Mouse (Mus musculus): ENCODE measurements around the gene St8sia6.
A peak's percentile ranks its signal among the peaks of the same experiment; 100 is the strongest.

Gene St8sia6

DNA sequence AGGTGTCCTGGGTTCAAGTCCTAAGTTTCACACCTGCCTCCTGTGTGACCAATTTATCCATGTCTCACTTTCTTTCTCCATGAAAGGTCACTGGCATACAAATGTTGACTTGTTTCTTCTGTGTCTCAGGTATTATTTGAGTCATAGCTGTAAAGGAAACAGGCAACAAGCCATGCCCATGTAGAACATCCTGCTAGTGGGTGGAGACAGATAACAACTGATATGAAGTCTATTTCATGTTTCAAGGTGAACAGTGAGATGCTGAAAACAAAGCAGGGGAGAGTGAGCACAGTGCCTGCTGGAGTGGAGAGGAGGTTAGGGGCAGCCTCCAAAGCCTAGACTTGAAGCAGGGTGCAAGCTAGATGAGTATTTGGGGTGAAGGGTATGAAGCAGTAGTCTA, 33.5 kb downstream of the St8sia6 start:
- DNase-seq (ENCODE audit: low spot score in 2 of 2): no peak

DNA sequence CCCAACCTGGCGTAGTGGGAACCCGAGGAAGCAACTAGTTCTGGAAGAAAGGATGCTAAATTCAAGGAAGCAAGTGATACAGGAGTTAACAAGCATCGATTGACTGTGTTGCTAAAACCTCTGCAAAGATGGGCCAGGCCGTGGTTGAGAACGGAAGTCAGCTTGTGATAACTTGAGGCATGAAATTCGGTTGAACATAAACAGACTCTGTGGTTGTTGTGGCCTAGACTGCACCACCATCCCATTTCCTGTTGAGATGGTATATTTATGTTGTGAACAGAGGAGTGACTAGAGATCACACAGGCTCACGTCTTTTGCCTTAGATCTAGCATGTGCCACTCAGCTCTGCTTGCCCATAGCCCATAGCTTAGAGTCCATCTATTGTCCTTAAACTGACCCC, 36.5 kb downstream of the St8sia6 start:
- no peak for DNase-seq (ENCODE audit: low spot score in 2 of 2)

DNA sequence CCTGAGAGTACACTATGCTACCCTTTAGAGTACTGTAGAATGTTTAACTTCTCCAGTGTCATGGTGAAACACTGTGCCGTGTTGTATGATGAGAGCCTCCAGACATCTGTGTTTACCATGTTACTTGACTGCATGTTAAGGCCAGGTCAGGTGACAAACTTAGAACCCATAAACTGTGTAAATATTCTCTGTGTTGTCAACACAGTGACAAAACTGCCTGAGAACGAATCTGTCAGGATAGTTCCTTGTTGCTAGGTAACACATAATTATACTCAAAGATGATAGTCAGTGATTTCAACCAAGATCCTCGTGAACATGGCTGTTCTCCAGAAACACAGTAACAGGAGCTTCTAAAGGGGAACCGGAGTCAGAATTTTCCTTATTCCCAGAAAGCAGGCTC, 38.1 kb downstream of the St8sia6 start:
- no peak for DNase-seq (ENCODE audit: low spot score in 2 of 2)

DNA sequence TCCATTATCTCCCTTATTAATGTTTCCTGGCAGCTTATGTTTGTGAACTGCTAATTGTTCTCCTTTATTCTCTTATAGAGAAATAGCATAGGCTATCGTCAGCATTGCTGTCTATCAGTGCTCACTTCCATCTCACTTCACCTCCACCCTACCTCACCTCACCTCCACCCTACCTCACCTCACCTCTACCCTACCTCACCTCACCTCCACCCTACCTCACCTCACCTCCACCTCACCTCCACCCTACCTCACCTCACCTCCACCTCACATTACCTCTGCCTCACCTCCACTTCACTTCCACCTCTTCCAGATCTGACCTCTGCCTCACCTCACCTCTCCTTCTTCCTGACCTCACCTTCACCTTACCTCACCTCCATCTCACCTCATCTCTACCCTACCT, 42.2 kb downstream of the St8sia6 start:
- no peak for DNase-seq (ENCODE audit: low spot score in 2 of 2)

DNA sequence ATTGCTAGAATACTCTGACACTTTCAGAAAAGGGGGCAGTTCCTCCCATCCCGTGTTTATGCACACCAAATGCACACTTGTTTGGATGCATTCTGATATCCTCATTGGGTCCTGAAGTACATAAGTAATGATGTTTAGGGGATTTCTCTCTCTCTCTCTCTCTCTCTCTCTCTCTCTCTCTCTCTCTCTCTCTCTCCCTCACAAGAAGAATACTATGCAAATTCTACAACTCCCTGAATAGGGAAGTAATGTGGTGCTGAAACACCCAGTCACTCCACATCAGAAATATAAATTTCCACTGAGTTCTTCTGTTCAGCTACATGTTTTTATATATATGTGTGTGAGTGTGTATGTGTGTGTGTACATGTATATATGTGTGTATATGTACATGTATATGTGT, 43.1 kb downstream of the St8sia6 start:
- DNase-seq (ENCODE audit: low spot score in 2 of 2): no peak

DNA sequence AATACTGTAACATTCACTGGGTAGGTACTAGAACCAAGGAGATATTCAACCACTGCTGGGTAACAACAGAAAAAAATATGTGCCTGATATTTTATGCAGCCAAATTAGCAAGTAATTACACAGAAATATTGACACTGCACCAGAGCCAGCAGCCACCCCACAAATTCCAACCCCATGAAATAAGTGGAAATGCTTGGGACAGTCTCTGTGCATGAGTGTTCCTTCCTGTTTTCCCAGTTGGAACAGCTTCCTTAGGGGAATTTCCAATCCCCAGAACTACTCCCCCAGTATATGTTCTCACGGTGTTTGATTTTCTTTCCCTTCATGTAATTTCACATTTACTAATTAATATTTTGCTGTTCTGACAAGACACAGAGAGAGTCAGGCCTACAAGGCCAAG, 43.8 kb downstream of the St8sia6 start:
- DNase-seq (ENCODE audit: low spot score in 2 of 2): no peak

DNA sequence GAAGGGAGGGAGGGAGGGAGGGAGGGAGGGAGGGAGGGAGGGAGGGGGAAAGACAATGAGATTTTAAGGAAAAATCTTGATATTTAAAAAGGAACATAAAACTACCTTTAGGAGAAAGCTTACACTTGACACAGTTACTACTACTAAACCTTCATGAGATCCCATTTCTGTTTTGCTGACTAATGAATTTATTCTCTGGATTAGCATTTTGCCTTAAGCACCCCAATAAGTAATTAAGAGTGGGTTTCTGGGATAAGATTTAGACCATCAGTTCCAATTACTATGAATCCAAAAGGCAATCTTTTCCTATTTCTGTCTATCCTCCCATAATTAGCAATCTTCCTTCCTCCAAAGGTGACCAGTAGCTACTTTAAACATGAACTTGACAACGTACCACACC, 44.7 kb downstream of the St8sia6 start:
- DNase-seq (ENCODE audit: low spot score in 2 of 2): no peak

DNA sequence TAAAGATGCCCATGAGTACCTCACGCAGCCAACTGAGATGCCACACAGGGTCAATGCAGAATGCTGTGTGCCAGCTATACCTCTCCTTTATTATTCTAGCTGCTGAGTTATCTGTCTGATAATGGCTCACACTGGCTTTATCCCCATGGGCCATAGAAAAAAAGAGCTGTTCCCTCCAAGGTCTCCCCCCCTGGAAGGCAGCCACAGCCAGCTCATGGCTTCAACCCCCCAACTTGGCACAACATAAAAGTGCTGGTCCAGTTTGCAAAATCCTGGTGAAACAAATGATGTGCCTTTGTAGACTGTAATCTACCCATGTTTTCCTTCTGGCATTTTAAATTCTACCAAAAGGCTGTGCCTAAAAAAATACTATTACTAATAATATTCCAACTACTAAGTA, 46.3 kb downstream of the St8sia6 start:
- DNase-seq (ENCODE audit: low spot score in 2 of 2): no peak

DNA sequence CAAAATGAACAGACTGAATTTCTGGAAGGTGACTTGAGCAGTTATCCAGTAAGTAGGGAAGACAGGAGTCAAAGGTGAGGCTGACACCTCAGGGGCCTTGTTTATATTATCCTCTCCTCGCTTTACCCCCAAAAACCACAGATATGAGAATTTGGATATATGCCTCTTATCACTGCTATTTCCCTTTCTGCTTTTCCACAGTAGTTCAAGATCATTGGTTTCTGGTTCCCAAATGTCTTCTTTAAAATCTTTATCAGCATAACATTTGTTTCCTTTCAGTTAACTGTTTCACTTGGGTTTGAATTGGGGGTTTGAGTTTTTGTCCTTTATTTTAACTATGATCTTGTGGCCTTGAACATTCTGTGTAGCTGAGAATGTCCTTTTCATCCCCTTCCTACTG, 47.8 kb downstream of the St8sia6 start:
- DNase-seq (ENCODE audit: low spot score in 2 of 2): no peak

DNA sequence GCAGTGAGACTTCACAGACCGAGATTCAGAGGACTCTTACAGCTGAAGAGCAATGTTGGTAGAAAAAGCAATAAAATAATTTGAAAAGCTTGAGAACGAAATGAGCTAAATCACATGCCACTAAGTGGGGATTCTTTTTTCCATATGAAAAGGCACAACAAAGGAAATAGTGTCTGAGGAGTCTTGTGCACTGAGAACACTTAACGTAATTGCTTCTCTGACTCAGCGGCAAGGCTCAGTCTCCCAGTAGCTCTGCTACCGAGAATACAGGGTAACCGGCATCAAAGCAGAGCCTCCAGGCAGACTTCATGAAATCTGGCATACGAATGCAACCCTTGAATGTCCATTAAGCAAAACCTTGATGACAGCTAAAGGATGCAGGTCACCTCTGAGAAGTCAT, 55.2 kb downstream of the St8sia6 start:
- no peak for DNase-seq (ENCODE audit: low spot score in 2 of 2)

DNA sequence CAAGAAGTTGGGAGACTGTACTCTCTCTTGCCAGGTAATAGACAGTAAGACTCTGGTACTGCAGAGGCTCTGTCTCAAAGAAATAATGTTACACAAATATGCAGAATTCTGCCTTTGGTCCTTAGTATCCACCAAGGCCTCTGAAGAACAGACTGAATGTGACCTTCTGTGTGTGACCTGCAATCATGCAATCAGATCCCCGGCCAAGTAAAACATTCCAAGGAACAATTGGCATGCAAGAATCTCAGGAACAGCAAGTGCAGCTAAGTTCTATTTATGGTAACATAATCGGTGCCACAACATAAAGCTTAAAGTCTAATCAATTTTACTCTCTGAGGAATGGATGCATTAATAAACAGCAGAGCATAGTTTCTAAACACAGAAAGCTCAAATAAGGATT, 66.0 kb downstream of the St8sia6 start:
- no peak for DNase-seq (ENCODE audit: low spot score in 2 of 2)

DNA sequence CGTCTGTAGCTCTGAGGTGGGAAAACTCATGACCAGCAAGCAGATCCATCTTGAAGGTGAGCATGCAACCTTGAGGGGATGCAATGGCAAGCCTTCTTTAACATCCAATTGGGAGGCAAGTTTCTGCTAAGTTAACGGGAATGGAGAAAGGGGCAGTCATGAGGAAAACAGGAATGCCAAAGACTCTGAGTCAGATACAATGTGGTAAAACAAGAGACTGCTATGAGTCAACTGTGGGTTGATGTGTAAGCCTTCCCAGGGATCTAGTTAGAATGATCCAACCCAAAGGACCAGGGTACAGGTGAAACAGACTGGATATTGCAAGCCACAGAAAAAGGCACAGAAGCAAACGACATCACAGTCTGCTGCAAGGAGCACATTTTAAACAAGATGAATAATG, 68.3 kb downstream of the St8sia6 start:
- DNase-seq (ENCODE audit: low spot score in 2 of 2): no peak

DNA sequence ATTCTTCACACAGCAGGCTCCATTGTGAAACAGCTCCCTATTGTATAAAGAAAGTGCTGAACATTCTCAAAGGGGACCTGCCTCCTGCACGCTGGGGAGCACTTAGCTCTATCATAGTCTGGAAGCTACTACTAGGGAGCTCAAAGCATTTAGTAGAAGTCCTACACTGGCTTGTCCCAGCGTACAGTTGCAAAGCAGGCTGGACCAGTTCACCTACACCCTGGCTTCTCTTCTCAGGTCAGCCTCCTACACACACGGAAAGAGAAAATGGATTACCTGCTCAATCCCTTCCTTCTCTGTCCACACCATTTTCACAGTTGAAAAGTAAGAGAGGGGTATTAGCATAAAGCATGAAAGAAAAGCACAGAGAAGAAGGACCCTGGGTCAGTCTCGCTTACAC, 71.6 kb downstream of the St8sia6 start:
- no peak for DNase-seq (ENCODE audit: low spot score in 2 of 2)

DNA sequence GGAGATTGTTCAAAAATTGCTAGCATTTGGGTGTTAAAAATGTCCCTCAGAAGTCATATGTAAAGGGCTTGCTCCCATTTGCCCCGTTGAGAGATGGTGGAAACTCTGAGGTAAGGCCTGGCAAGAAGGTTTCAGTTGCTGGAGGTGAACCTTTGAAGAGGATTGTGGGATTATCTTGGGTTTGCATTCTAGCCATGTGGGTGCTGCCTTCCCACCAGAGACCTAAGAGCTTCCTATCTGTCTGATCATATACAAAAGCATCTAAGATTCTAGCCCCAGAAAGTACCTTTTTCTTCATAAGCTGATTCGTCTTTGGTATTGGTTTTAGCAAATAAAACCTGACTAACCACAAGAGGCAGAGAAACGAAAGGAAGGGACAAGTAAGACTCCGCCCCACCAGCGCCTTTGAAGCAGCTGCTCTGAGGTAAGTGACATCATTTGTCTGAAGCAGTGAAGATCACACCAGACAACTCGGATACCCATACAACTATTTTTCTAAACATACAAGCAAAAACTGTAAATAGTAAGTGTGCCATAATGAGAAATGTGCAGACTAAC, 75.2 kb downstream of the St8sia6 start:
- no peak for DNase-seq (ENCODE audit: low spot score in 2 of 2)

DNA sequence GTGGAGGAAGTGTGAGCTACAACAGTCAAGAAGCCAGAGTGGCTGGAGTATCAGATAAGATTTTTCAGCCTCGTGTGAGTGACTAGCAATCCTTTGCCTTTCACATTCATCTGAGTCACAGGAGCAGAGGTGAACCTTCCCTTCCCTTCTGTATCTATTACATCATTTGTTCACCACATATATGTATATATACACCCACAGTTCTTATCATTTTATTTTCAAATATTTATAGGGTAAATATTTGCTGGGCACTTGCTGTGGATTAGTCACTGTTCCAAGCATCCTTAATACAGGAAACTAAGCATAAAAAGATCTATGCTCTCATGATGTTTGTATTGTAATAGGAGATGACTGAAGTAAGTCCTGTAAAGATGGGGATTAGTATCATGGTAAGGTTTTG, 85.1 kb downstream of the St8sia6 start:
- DNase-seq (ENCODE audit: low spot score in 2 of 2): no peak

DNA sequence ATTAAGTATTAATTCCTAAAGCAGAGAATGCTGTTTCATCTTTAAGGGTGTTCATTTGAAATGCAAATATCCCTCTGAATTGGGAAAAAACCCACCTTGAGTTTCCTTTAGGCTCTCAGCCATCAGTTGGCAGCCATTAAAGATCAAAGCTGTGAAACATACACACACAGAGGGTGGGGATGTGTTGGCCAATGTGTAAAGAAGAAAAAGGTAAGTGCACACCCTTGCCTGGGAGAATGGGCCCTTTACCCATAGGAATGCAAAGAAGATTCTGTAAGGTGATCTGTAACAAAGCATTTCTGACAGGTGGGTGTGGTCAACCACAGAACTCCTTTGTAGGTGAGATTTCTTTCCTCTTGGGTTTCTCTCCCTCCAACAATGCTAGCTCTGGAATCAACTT, 96.3 kb downstream of the St8sia6 start:
- no peak for DNase-seq (ENCODE audit: low spot score in 2 of 2)

DNA sequence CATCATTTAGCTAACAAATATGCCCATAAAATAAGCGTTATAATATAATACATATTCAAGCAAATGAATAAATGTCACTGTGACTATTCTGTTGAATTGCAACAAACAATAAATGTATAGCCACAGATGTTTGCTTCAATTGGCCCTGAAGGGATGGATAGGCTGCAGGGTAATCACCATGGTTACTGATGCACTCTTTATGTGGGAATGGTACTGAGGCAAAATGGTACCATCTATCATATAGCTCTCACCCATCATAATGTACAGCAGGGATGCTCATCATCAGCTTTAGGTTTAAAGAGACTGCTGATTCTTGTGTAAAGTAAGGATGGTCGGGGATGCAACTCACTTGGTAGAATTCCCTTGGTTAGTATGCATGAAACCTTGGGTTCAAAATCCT, 99.4 kb downstream of the St8sia6 start:
- DNase-seq (ENCODE audit: low spot score in 2 of 2): no peak

DNA sequence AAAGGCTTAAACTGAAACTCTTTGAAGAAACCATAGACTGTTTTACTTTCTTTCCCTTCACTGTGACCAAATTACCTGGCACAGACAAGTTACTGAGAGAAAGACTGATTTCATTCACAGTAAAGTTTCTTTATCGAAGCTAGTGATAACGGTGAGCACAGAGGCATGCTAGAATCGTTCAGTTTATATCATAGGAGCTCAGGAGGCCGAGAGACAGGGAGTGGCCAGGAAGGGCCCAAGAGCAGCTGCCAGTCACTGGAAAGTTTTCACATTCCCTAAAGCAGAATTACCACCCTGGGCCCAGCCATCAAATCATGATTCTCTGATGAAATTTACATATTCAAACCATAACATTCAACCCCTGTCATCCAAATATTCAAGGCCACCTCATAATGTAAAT, 109.5 kb downstream of the St8sia6 start:
- DNase-seq (ENCODE audit: low spot score in 2 of 2): no peak

DNA sequence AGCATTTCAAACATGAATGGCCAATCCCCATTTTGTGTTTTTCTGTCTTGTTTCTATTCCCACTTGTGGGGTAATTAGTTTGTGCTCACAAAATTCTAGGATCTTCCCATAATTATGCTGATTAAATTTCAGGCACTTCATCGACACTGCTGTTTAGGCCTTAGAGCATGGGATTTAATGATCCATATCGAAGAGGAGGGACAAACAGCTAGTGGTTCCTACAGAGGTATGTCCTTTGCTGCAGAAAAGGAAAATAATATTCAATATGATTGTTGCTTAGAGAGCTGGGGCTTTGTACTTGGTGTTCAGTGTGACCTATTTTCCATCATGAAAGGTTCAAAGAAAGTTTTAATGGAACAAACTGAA, 110.7 kb downstream of the St8sia6 start:
- no peak for DNase-seq (ENCODE audit: low spot score in 2 of 2)

DNA sequence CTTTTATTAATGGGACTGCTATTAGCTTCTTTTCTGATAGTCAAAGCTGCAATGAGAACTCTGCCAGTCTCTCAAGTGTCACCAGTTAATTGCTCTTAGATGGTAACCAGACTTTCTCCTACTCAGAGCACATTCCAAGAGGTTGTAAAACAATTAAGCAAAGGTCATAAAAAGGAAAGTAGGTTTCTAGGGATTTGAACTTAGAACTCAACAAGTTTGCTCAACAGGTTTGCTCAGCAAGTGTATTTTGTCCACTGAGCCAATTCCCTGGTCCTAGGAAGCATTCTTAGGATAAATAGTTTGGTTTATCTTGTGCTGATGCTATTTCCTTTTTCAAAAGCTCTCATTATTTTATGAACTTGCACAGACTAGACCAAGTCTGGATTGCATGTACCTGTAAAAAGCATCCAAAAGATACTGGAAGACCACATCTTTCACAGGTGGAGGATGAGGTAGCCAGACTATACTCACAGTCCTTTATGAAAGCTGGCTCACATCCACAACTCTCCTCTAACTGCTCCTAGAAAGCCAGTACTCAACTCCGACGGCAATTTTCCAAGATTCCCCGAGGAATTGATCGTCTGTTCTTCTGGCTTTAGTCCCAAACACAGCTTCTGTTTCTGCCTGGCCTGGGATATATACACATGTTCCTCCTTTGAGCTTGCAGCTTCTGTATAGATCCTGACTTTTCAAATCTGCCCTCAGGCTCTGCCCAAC, 111.2 kb downstream of the St8sia6 start:
- no peak for DNase-seq (ENCODE audit: low spot score in 2 of 2)

DNA sequence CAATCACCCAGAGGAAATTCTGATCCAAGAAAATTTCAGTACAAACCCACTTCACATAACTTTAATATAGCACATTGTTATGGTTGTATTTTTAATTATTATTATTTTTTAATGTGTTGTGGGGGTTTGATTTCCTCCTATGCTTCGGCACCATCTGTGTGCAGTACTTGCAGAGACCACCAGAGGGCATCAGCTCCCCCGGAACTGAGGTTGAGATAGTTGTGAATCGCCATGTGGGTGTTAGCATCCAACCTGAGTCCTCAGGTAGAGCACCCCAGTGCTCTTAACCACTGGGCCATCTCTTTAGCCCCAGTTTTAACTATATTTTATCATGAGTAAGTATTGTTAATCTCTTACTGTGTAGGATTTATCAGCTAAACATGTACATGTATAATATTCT, 120.9 kb downstream of the St8sia6 start:
- peak; percentile 39 to 76 for DNase-seq (ENCODE audit: low spot score in 2 of 2)

DNA sequence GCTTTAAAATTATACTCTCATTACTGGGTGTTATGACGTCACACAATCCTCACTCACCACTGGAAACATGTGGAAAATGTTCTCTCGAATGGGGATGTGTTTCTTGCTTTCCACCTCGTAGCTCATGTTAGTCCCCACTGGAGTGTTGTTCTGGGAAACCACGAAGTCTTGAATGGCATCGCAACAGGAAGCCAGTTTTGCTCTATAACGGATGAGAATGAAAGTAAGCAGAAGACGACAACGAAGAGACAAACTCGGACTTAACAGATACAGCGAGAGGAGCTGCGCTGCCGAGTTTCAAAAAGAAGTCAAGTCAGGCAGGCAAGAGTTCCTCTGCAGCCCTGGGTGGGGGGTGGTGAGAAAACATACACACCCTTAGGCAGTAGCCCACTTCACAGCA, 121.4 kb downstream of the St8sia6 start:
- no peak for DNase-seq (ENCODE audit: low spot score in 2 of 2)

DNA sequence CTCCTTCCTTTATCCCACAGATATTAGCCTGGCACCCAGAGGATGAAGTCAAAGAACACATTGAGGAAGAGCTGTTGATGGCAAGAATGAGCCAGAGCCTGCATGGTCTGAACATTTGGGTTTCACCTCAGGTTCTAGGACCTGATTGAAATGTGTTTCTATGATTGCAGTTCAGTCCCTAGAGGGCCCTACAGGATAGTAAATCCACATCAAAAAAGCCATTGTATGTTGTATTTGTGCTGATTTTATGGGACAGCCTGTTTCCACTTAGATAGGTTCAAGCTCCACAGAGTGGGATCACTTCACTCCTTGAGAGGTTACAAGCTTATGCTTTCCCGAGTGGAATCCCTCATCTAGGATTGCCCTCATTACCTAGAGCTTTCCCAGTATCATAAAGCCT, 159.0 kb downstream of the St8sia6 start:
- no peak for DNase-seq (ENCODE audit: low spot score in 2 of 2)

DNA sequence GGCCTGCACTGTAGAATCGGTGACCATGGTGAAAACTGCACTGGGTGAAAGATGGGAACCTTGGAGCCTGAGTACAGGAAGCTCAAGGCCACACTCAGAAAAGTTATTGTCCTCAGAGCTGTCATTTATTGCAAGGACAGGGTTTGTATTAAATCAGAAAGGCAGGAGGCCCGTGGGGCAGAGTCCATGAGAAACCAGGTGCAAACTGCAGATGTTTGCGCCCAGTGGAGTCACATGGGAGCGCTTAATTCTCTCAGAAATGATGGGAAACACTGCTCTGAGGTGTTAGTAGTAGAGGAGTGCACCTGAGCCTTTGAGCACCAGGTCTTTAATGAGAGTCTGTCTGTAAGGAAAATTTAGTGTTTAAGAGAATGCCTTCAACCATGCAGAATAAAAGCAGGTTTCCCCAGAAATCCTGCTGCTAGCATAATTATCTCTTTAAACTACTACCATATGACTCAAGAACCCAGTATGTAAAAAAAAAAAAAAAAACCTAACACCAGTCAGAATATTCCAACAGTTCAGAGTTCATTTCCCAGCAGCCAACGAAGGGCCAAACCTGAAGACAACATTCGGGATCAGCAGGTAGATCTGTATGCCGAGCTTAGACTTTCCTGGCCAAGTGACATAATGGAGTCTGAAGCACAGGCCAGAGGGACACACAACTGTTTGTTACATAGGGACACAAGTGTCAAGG, 163.6 kb downstream of the St8sia6 start:
- DNase-seq (ENCODE audit: low spot score in 2 of 2): no peak

Data from spleen, postnatal 4 days (tissue).